Mouse (Mus musculus) E14TG2a.4 (cell line): Measurements from ENCODE around the gene Clybl.

ENCODE experiments used
- CTCF ChIP-seq: conservative IDR thresholded peaks from 2 replicates; pipeline ENCODE4 v1.5.1; 2014; ENCODE audit warnings: low read length
- NANOG ChIP-seq: IDR thresholded peaks from 2 replicates; pipeline ENCODE4 v1.6.1; 2014; ENCODE audit warnings: borderline replicate concordance, low read length, mixed read lengths
- POU5F1 ChIP-seq: IDR thresholded peaks from 2 replicates; pipeline ENCODE4 v1.6.1; 2014; ENCODE audit warnings: low read length, borderline replicate concordance

DNA sequence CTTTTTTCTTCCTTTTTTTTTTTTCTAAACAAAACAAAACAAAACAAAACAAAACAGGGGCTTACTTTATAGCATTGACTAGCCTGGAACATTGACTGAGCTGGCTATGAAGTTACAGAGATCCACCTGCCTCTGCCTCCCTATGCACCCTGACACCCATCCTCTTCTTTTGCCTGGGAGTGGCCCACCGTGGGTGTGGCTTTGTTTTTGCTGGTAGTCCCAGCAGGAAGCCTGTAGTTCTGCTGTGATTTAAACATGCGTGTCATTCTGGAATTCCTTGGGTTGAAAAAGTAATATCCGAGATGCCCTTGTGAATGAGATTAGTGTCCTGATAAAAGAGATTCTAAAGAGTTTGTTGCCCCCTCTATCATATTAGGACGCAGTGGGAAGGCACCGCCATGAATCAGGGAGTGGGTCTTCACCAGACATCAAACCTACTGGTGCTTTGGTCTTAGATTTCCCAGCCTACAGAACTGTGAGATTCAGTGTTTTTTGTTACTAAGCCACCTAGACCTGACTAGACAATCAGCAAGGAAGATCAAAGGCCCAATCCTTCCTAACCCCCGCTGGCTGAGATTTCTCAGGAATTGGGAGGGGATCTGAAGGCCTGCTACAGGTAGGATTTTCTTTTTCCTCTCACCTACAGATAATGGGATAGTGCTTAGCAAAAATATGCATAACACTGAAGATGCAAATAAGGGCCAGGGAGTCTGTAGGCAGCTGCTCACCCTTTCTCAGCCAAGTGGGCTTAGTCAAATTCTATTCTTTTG, 160.3 kb downstream of the Clybl start:
- no peak for TF ChIP-seq CTCF
- peak; percentile 89 for TF ChIP-seq POU5F1
- TF ChIP-seq NANOG = peak; percentile 69
